Mouse (Mus musculus) kidney, adult 18-20 months (tissue): ENCODE results near the gene Myo1g.
A peak's percentile ranks its signal among the peaks of the same experiment; 100 is the strongest.
"Not testable (repeated sequence)": the region's sequence is repeated elsewhere in the genome, so short reads cannot be mapped to it uniquely, and the experiment has no call there.

Experiments used
- DNase-seq: peaks from one replicate; pipeline ENCODE4 v3.0.0; 2021

The Myo1g gene

DNA sequence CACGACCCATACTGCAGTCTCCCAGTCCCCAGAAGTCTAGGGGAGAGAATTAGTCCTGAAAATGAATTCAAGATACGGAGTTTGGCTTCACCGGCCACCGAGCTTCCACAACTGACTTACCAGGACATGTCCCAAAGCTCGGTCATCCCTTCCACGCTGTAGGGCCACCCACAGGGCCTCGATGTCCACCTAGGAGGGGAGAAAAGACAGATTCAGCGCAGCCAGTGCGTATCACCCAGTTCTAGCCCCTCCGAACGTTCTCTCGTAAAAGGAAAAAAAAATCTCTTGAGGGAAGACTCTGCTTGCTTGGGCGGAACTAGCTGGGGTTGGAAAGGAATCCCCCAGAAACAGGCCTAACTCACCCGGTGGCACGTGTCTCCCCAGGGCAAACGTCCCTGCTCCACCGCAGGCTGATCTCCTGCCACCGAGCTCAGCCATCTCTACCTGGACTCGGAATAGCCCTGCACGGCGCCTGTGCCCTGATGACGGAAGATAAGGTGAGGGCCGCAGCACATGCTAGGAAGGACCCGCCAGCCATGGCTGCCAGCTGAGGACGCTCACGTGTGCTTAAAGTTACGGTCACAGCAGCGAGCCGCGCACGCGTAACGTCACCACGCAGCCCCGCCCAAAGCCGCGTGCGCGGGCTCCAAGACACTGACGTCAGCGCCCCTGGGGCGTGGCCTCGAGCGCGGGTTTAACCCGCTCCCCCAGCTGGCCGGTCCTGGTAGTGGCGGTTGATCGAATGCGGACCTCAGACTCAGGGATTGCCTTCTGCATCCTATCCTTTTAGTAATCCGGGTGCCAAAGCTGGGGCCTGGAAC is 7.6 kb upstream of the Myo1g start:
- peak; percentile 99 for DNase-seq

DNA sequence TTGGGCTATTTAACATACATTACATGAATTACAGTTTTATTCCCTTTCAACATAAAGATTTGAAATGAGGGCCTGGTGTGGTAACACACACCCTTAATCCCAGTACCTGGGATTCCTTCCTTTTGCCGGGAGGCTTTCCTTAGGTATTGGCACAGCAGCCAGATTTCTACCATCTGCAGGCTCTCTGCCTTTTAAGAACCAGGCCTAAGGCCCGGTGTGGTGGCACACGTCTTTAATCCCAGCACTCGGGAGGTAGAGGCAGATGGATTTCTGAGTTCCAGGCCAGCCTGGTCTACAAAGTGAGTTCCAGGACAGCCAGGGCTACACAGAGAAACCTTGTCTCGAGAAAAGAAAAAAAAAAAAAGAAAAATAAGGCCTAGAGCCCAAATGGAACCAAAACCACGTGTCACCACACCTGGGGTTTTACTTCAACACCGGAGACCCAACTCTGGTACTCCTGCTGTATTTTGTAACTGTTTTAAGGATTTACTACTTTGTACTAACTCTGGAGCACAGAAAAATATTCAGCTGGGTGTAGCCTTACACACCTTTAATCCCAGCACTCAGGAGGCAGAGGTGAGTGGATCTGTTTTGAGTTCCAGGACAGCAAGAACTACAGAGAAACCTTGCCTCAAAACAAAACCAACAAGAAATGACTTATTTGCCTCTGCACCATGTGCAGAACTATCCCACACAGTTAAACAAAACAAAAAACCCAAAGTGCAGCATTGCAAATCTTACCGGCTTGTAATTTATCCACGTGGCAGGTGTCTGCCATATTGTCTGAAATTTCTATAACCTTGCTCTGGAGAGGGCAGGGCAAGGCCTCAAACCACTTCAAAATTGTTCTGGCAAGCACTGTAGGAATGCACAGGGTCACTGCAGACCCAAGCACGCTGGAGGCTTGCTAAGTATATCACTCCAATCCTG is 6.8 kb upstream of the Myo1g start:
- no peak for DNase-seq

DNA sequence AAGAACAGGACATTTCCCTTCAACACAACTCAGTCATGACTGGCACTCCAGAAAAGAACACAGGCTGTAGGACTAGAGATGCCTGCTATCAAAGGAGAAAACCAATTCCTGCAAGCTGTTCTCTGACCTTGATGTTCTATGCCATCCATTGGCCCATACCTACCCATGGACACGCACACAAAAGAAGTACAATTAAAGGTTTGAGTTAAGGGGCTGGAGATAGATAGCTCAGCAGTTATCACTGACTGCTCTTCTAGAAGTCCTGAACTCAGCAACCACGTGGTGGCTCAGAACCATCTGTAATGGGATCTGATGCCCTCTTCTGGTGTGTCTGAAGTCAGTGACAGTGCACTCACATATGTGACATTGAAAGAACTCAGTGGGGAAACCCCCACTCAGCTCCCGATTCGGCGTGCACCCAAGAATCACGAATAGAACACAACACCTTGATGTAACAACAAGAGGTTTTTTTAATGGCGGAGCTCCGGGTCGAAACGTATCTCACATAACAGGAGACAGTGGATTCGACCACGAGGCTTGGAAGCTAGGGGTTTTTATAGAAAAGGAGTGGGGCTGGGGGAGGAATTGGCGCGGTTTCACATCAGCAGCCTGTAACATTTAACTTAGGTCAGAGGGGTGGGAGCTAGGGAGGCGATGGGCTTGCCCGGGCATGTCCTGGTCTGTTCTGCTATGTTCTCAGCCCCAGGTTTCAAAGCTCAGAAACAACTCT is 5.9 kb upstream of the Myo1g start:
- DNase-seq = not testable (repeated sequence)

DNA sequence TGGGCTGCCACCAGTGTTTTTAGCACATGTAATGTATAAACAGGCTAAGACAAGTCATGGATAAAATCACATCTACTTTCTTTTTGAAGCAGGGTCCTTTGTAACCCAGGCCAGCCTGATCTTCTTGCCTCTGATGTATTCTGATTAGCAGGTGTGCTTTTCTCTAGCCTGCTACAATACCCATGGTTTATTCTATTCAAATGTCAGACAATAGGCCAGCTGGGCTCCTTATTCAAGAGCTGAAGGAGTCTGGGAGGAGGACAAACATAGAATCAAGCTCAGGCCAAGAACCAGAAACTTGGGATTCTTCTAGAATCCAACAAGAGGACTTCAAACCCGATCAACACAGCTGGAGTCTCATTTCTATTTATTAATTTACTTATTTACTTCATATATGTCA is 4.5 kb upstream of the Myo1g start:
- no peak for DNase-seq

DNA sequence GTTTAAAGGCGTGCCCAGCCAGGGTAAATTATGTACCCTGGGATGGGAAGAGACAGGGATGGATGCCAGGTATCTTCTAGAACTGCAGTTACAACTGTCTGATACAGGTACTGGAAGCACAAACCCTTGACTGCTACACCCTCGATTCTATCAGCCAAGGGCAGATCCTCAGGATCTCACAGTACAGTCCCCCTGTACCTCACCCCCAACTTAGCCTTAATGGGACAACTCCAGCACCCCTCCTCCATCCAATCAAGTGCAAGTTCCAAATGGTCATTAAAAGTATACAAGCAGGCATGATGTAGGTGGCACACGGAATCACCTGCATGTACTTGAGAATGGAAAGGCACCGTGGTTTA is 4.1 kb upstream of the Myo1g start:
- DNase-seq = no peak

DNA sequence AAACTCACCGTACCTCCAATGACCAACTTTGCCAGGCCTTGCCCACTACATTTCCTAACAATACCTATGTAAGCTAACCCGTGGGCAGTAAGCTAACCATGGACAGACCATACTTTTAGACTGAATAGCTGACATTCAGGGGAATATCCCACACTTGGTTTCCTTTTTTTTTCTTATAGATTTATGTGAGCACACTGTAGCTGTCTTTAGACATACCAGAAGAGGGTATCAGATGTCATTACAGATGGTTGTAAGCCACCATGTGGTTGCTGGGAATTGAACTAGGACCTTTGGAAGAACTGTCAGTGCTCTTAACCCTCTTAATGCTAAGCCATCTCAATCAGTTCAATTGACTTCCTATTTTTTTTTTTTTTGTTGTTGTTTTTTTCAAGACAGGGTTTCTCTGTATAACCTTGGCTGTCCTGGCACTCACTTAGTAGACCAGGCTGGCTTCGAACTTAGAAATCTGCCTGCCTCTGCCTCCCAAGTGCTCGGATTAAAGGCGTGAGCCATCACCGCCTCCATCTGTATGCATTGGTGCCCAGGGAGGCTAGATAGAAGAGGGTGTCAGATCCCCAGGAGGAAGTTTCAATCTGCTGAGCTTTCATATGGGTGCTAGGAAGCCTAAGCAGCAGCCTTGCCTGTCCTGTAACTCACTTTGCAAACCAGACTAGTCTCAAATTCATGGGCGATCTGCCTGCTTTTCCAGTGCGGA is 3.6 kb upstream of the Myo1g start:
- no peak for DNase-seq

DNA sequence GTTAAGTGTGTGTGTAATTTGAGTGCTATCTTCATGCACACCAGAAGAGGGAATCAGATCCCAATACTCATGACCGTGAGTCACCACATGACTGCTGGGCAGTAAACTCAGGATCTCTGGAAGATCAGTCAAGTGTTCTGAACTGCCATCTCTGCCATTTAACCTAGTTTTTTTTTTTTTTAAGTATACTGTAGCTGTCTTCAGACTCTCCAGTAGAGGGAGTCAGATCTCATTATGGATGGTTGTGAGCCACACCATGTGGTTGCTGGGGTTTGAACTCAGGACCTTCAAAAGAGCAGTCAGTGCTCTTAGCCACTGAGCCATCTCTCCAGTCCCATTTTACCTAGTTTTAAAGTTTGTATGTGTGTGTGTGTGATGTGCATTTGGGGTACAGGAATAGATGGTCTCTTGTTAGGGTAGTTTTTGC is 2.9 kb upstream of the Myo1g start:
- no peak for DNase-seq

DNA sequence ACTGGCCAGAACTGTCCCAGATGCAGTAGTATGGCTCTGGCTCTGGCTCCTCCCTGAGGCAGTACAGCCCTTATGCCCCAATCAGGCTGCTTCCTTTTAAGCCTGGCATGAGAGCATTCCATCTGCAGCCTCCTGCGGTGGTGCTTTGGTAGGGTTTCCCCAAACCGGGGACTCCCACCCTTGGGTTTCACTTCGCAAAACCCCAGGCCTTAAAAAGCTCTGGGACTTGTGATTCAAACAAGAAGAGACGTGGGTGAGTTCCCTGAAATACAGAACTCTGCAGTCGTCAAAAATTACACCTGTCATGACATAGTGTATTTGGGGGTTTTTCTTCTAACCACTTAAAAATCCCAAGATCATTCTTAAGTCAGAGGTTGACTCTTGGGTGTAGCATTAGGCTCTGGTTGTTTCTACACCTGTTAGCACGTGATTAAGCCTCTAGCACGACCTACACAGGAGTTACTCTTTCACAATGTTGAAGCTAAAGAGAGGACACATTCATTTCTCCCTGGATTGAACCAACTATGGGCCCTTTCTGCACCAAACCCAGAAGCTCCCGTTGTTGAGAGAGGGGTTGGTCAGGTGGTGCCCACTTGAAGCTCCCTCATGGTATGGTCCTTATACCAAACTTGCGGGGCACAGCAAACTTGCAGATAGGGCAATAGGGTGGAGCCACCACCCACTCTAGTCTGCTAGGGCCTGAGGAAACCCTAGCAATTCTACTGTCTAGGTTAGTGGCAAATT is 2.2 kb upstream of the Myo1g start:
- no peak for DNase-seq

DNA sequence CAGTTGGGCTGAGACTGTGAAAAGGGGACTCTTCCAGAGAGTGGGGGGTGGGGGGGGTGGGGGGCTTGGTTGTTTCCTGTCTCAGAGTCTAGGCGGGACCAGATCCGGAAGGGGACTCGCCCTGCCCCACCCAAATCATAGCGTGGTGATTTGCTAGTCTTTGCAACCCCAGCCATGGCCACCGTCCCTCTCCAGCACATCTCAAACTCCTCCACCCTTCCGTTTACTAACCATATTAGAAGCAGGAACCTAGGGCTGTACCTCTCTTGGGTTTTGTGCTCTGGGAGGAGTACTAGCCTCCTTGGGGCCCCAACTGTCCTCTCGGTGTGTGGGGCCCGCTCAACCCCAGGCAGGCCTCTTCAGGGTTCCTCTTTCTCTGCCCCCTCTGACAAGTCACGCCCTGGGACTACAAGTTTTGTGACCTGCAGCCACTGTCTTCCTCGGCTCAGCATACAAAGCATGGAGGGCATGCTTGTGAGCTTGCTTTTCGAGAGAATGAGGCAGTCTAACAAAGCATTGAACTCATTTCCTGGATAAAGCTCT is 1.2 kb downstream of the Myo1g start:
- DNase-seq = no peak

DNA sequence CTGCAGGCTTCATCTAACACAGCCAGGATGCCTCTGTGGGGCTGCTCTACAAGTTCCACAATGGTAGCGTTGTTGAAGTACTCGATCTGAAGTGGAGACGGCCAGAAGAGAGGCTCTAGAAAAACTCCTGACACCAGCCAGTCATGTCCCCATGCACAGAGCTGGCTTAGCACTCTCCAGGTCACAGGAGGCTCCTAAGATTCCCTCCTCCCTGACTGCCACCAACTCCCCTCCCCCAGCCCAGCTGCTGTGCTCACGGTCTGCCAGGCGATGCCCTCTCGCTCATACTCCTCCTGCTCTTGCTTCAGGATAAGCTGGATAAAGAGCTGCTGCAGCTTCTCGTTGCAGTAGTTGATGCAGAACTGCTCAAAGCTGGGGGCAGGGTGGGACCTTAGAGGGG is 5.9 kb downstream of the Myo1g start:
- no peak for DNase-seq

DNA sequence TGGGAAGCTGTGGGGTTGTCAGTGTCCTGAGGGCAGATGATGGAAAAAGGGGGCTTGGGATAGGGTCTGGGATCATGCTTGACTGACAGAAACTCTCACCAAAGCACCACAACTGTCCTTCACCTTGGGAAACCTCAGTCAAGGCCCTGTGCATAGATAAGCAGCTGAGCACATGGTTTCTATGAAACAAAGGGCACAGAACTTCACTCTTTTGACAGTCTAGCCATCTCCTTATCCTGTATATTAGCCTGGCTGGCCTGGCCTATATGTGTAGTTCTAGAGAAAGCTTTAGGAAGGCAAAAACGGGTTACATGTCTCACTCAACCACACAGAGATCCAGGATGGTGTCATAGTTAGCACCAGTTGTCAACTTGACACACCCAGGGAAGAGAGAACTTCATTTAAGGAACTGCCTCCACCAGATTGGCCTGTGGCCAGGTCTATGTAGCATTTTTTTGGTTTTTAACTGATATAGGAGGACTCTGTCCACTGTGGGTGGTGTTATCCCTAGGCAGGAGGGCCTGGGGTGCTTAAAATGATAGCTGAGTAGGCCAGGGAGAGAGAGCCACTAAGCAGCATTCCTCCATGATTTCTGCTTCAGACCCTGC is 12.4 kb downstream of the Myo1g start:
- no peak for DNase-seq

DNA sequence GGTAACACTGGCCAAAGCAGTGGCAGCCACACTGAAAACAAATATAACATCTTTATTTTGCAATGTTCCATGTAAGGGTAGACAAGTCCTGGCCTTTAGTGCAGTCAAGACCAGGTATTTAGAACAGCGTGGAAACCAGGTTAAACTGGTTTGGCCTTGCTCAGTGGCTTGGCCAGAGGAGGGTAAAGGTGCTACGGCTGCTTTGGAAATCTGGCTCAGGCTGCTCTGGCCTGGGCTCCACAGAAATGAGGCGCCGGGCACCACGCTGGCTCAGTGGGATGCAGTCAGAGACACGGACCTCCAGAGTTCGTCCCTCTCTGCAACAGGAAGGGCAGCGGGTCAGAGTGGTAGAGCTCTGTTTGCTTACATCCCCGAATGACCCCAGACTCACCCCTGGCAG is 14.2 kb downstream of the Myo1g start:
- DNase-seq = no peak

DNA sequence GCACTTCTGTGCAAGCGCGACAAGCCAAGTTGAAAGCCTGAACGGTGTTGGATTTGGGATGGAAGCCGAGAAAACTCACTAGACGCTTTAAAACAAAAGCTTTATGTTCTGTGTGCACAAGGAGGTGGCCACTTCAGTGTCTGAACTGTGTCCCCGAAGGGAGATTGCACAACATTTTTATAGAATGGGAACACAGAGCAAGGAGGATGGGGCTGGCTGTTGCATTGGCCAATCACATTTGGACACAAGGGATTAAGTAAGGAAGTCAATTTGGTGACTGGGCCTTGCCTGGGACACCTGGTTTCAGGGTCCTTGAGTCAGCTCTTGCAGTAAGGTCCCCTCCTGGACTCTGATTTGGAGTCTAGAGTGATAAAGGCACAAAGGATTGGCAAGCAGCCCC is 16.1 kb downstream of the Myo1g start:
- DNase-seq = no peak

DNA sequence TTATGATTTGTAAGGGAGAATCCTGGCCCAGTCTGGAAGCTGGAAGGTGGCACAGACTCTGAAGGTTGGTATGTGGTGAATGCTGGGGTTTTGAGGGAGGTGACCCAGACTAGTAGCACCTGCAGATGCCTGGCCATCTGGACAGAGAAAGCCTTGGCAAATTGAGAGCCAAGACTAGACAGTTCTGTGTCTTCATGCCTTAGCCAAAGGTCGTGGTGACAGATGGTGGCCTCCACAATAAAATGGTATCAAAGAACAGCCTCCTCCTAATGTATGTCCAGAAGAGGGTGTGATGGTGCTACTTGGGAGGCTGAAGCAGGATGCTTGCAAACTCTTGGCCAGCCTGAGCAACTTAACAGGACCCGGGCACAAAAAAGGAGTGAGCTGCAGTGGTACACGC is 16.5 kb downstream of the Myo1g start:
- no peak for DNase-seq

DNA sequence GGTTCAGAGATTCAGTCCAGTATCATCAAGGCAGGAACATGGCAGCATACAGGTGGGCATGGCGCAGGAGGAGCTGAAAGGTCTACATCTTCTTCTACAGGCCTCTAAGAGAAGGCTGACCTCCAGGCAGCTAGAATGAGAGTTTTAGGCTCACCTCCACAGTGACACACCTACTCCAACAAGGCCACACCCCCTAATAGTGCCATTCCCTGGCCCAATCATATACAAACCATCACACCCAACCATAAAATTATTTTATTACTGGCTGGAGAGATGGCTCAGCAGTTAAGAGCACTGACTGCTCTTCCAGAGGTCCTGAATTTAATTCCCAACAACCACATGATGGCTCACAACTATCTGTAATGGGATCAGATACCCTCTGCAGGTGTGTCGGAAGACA is 18.3 kb downstream of the Myo1g start:
- no peak for DNase-seq

DNA sequence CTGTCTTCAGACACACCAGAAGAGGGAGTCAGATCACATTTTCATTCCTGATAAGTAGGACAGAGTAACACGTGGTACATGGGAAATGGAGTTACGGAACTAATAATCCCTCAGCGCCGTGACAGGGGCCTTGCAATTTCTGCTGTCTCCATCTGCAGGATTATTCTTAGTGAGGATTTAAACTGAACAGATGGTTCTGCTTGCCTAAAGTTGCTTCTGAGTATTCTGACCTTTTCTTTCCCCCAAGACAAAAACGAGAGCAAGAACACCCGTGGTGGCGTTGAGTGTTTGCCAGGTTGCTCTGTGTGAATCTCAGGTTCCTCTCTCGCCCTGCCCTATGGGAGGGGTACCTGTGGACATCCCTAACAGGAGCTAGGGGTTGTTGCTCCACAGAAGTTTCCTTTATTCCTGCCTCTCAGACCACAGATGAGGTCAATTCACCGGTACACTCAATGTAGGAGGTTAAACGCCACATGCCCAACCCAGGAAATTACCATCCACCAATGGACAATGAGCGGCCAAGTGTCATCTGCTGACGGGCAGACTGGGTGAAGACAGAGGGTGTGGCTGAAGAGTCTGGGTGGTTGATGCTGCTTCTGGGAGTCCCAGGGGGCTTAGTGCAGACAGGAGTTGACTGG is 23.3 kb downstream of the Myo1g start:
- DNase-seq = no peak

DNA sequence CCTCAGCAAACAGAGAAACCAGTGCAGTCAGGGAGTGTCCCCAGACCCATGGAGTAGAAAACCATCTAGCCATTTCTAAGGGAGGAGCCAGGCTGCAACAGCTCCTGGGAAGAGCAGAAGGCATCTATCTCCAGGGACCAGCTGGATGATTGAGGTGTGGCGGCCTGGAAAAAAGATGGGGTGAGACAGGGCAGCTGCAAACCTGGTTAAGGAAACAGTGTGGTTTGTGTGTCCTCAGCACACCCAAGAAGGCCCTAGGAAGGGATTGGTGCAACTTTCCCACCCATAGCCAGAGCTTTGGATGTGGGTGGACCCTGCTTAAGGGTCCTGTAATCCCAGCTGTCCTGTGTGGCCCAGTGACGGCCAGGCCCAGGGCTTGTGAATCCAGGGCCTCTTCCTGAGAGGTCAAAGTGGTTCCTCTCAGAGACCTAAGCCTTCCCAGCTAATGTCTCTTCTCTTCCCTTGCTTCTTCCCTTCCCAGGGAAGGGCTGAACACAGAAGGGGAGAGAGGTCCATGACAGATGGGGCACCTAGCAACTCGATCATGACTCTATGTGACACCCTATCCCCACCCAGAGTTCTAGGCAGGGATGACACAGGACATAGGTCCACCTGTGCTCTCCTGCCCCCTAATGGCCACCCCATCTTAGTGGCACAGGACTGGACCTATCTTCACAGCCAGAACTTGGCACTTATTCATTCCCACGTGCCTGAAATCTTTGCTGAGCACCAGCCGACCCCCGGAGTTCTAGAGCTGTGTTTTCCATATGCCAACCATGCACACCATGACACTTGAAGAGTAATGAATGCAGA is 30.9 kb downstream of the Myo1g start:
- peak; percentile 57 for DNase-seq

DNA sequence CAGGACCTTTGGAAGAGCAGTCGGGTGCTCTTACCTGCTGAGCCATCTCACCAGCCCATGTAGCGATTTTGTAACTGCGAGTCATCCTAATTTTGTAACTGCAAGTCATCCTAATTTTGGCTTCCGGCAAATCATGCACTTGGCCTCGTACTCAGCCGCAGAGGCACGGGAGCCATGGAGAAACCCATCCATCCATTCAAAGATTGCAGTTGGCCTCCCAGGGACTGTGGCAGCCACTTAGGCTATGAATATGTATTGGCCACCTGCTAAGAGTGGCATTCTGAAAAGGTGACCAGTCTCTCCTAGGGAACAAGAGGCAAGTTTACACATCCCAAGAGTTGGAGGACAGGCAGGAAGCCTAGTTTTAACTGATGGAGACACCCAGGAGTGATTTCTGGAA is 31.5 kb downstream of the Myo1g start:
- peak; percentile 29 for DNase-seq

DNA sequence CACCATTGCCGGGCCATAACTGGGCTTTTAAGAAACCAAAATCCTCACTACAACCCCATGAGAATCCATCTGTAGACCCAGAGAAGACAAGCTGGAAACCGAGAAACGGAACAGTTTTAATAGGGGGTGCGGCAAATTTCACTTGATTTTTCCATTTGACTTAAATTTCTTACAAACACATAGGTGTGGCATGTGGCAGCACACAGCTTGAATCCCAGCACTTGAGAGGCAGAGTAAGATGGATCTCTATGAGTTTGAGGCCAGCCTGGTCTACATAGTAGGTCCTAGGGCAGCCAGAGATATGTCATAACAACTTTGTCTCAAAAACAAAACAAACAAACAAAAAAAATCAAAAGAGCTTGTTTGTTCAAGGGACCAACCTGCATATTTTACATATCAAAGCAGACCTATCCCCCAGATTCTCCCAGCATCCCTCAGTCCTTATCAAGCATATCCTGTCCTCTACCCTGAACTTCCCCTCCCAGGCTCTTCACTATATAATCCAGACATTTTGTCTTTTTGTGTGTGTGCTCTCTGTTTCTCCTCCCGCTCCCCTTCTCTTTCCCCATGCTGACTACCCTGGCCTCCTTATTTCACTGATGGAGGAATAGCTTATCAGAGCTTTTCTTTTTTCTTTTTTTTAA is 32.6 kb downstream of the Myo1g start:
- no peak for DNase-seq
